Mouse (Mus musculus): ENCODE results near the gene Popdc2. TPM values are rescaled to one million over a fixed set of nuclear protein-coding genes. Genes with fewer than 3 reads are reported as not detected.
A peak's percentile ranks its signal among the peaks of the same experiment; 100 is the strongest.

Popdc2 gene
- polyA plus RNA-seq, 1 experiment from 2014 or later: 0.52 TPM

DNA sequence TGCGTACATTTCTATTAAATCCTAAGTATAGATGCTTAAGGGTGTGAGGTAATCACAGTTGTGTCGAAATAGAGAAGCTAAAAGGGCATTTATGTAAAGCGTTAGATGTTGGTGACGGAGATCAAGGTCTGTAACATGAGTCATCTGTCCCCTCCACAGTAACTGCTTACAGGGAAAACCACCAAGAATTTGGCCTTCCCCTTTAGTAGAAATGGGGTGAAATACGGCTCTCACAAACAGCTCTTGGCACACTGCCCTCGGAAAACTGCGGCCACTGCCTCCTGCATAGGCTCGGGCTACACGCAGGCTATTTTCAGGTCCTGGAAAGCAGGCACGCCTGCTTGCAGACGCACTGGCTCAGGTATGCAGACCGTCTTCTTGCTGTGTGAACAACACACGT lies 34.1 kb downstream of the Popdc2 start:
- no peak for ATAC-seq (ENCODE audit: low FRiP score, low read depth)
- H3K27ac ChIP-seq (replicated peaks): no peak overlapping the region
- H3K27me3 ChIP-seq: no peaks in the 10 kb centered on the region
- no peaks in the 10 kb centered on the region for H3K9me3 ChIP-seq
- 80% methylated on average over 13 of the region's 13 CpGs for WGBS
- no peak overlapping the region for H3K9ac ChIP-seq
- no peaks in the 10 kb centered on the region for H3K36me3 ChIP-seq
- H3K4me3 ChIP-seq: no peak overlapping the region
- H3K4me2 ChIP-seq: no peak overlapping the region
- peaks cover 14% of the 10 kb centered on the region for H3K4me1 ChIP-seq (replicated peaks)

DNA sequence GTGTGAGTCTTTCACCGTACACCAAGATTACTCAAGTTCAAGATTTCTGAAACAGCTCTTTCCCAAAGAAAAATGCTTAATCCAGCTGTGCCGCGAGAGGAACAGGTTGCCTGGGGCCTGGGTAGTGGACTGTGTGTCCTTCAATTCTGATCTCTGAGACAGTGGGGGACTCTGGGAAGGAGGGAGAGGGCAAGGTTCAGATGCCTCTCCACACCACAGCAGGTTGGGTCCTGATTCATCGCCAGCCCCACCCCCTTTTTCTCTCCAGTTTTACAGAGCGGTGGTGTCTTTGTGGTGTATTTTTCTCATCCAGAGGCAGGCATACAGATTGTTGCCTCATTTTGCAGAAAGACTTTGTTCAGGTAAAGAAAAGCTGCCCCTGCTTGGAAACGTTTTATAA lies 36.3 kb downstream of the Popdc2 start:
- Histone ChIP-seq H3K4me3 (no peak overlapping the region), H3K4me2 (no peak overlapping the region), H3K4me1 (replicated peaks) (peaks cover 14% of the 10 kb centered on the region)

DNA sequence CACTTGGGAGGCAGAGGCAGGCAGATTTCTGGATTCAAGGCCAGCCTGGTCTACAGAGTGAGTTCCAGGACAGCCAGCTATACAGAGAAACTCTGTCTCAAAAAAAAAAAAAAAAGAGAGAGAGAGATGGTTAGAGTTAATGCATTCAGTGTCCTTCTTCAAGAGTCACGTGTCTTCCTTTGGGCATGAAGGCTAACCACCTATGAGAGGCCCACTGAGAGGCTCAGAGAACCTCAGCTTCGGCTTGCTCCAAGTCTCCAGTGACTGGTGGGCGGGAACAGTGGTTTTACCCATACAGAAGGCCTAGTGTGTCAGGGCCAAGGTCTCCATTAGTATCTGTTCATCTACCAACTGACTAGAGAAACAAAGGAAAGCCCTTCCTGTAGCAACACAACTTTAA lies 37.1 kb downstream of the Popdc2 start:
- Histone ChIP-seq H3K4me3 (no peak overlapping the region), H3K27me3 (no peaks in the 10 kb centered on the region), H3K27ac (replicated peaks) (peak overlapping the region; percentile 80), H3K36me3 (no peaks in the 10 kb centered on the region), H3K4me1 (replicated peaks) (peaks cover 14% of the 10 kb centered on the region), H3K4me2 (peak overlapping the region; percentile 60), H3K9me3 (no peaks in the 10 kb centered on the region), H3K9ac (no peak overlapping the region)
- peak; percentile 7; the same call in 1 of the 2 replicates for ATAC-seq (ENCODE audit: low FRiP score, low read depth)
- WGBS: 65% methylated on average over 3 of the region's 3 CpGs

More for the DNA sequence above, 36.3 kb downstream of the Popdc2 start:
- ATAC-seq (ENCODE audit: low FRiP score, low read depth): no peak
- Histone ChIP-seq H3K9ac (no peak overlapping the region), H3K9me3 (no peaks in the 10 kb centered on the region), H3K27ac (replicated peaks) (no peak overlapping the region), H3K36me3 (no peaks in the 10 kb centered on the region), H3K27me3 (no peaks in the 10 kb centered on the region)
- WGBS: 85% methylated on average over 6 of the region's 6 CpGs

DNA sequence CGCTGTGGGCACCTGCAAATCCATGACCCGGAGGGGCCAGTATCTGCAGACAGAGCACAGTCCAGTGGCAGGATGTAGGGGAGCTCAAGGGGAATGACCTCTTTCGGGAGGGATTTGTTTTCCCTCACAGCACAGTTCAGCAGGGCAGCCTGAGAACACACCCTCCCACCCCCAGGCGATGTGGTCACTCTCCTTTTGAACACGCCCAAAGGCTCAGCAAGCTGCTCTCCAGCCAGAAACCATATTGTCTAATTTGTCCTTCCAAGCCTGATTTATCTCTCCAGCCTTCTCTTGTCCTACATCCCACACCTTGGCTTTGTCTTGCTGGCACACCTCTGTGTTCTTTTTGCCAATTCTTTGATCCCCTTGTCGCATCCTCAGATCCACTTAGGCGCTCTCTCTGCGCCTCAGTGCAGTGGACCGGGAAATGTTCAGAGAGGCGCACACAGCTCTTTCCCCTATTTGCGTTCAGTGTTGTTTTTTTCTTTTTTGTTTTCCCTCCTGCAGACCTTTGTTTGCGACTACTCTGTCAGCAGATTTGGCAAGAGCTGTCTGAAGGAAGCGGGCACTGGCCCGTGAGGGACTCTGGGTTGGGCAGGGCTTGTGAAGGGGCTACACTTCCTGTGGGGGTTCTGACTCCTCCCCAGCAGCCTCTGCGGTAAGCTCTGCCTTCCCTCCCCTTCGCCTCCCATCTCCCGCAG lies 37.7 kb downstream of the Popdc2 start:
- Histone ChIP-seq H3K9me3 (no peaks in the 10 kb centered on the region), H3K4me3 (peak overlapping the region; percentile 28), H3K9ac (peak overlapping the region; percentile 38), H3K36me3 (no peaks in the 10 kb centered on the region), H3K27me3 (no peaks in the 10 kb centered on the region), H3K27ac (replicated peaks) (peak overlapping the region; percentile 80), H3K4me1 (replicated peaks) (peaks cover 14% of the 10 kb centered on the region), H3K4me2 (peak overlapping the region; percentile 60)
- 11% methylated on average over 17 of the region's 17 CpGs for WGBS
- peak; percentile 94 for ATAC-seq (ENCODE audit: low FRiP score, low read depth)

DNA sequence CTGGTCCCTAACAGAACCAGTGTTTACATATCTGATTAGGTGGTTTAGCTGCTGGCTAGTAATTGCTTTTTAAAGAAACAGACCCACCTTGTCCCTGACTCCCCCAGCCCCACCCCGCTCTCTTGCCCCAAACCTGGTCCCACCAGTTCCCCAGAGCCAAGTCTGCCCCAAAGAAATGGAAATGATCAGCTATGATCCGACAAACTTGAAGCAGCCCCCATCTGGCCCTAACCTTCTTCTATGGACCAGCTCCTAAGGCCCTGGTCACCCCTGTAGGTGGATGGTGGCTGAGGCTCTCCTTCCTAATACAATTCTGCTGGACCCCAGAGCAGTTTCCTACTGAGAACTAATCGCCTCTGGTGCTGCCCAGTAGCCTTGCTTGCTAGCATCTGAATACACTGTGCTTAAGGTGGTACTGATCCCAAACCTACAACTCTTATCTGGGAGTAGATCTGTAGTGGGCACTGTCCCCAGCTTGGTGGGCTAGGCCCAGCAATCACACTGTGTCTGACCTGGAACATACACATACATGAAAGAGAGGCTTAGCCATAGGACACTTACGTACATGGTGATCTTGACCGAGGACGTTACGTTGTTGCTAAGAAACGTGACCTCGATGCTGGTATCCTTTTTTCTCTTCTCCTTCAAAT lies 38.4 kb downstream of the Popdc2 start:
- no peaks in the 10 kb centered on the region for H3K9me3 ChIP-seq
- WGBS: 76% methylated on average over 9 of the region's 9 CpGs
- H3K36me3 ChIP-seq: no peaks in the 10 kb centered on the region
- ATAC-seq (ENCODE audit: low FRiP score, low read depth): peak; percentile 29; the same call in 1 of the 2 replicates
- H3K9ac ChIP-seq: peak overlapping the region; percentile 38; the same call in 1 of the 2 replicates
- H3K4me1 ChIP-seq (replicated peaks): peaks cover 14% of the 10 kb centered on the region
- H3K27me3 ChIP-seq: no peaks in the 10 kb centered on the region
- peak overlapping the region; percentile 60 for H3K4me2 ChIP-seq
- H3K27ac ChIP-seq (replicated peaks): peak overlapping the region; percentile 80
- peak overlapping the region; percentile 28; the same call in 1 of the 2 replicates for H3K4me3 ChIP-seq

DNA sequence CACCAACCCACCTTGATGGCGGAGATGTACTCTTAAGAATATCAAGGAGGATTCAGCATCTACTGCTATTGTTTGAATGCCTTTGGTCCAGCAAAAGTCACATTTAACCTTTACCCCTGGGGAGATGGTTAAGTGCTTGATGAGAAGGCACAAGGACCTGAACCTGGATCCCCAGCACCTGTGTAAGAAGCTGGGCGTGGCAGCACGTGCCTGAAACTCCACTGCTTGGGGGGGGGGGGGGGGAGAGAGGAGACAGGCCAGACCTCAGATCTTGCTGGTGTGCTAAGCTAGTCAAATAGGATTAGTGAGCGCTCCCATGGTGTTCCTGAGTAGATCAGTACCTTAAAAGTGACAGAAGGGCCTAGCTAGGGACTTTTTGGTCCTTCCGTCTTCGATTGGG lies 39.5 kb downstream of the Popdc2 start:
- ATAC-seq (ENCODE audit: low FRiP score, low read depth): no peak
- WGBS: 83% methylated on average over 6 of the region's 6 CpGs
- H3K4me2 ChIP-seq: no peak overlapping the region

DNA sequence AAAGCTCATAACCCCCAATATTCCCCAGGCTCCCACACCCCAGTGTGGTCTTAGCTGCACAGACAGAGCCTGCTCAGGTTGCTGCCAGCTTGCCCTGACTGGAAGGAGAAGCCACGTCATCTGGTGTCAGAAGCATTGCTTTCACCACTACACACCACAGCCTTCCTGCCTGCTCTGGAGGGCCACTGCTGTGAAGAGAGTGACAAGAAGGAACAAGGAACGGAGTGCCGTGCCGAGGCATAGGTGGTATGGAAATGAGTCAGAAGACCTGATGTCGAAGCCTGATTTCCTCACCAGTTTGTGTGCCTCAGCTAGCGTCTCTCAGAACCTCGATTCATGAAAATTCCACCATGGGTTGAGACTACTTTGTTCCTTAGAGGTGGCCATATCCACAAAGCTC lies 41.6 kb downstream of the Popdc2 start:
- no peak overlapping the region for H3K27ac ChIP-seq (replicated peaks)
- ATAC-seq (ENCODE audit: low FRiP score, low read depth): no peak
- no peaks in the 10 kb centered on the region for H3K27me3 ChIP-seq
- 90% methylated on average over 7 of the region's 7 CpGs for WGBS
- no peaks in the 10 kb centered on the region for H3K36me3 ChIP-seq
- H3K9ac ChIP-seq: no peak overlapping the region
- H3K4me2 ChIP-seq: no peak overlapping the region
- peaks cover 14% of the 10 kb centered on the region for H3K4me1 ChIP-seq (replicated peaks)
- no peak overlapping the region for H3K4me3 ChIP-seq
- no peaks in the 10 kb centered on the region for H3K9me3 ChIP-seq

More for the DNA sequence above, 39.5 kb downstream of the Popdc2 start:
- no peak overlapping the region for H3K27ac ChIP-seq (replicated peaks)
- no peaks in the 10 kb centered on the region for H3K36me3 ChIP-seq
- H3K9ac ChIP-seq: no peak overlapping the region
- peaks cover 14% of the 10 kb centered on the region for H3K4me1 ChIP-seq (replicated peaks)
- no peaks in the 10 kb centered on the region for H3K27me3 ChIP-seq
- no peak overlapping the region for H3K4me3 ChIP-seq
- no peaks in the 10 kb centered on the region for H3K9me3 ChIP-seq

DNA sequence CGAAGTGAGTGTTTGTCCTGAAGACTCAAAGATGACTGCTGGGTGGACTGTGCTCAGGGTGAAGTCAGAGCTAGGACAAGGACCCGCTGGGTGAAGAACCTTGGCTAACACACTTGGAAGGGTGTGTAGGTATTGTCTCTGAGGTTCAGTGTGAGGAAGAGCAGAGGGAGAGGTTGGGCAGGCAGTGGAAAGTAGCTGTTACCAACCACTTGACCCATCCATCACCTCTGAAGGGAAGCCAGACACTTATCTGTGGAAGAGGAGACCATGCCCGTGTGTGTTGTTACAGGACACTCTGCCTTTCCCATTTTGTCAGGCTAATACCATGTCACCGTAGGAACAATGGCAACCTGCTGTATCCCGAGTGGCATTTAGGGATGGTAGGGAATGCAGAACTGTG lies 44.3 kb downstream of the Popdc2 start:
- no peaks in the 10 kb centered on the region for H3K4me1 ChIP-seq (replicated peaks)
- no peak overlapping the region for H3K27ac ChIP-seq (replicated peaks)
- H3K27me3 ChIP-seq: no peaks in the 10 kb centered on the region
- H3K36me3 ChIP-seq: no peaks in the 10 kb centered on the region
- WGBS: 78% methylated on average over 5 of the region's 5 CpGs
- no peak overlapping the region for H3K4me2 ChIP-seq
- no peak overlapping the region for H3K4me3 ChIP-seq
- H3K9ac ChIP-seq: no peak overlapping the region
- H3K9me3 ChIP-seq: no peaks in the 10 kb centered on the region
- no peak for ATAC-seq (ENCODE audit: low FRiP score, low read depth)

DNA sequence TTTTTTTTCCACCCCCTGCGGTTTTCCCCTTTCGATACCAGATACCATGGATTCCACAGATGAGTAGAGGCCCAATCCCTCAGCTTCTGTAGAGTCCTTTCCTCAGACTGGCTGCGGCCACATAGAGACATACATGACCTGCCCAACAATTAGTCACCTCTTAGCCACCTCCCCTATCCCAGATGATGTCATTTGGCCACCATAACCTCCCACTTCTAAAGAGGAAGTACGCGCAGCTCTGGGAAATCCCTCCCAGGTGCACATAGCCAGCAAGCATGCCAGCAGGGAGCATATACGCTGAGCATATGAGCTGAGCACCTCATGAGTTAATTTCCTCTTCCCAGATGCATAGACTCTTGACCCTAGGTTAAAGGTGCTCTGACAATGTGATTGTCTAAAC lies 44.7 kb downstream of the Popdc2 start:
- Histone ChIP-seq H3K4me3 (no peak overlapping the region), H3K4me1 (replicated peaks) (no peaks in the 10 kb centered on the region), H3K27ac (replicated peaks) (no peak overlapping the region), H3K9ac (no peak overlapping the region), H3K36me3 (no peaks in the 10 kb centered on the region), H3K4me2 (no peak overlapping the region), H3K27me3 (no peaks in the 10 kb centered on the region), H3K9me3 (no peaks in the 10 kb centered on the region)
- ATAC-seq (ENCODE audit: low FRiP score, low read depth): no peak
- 90% methylated on average over 6 of the region's 6 CpGs for WGBS

DNA sequence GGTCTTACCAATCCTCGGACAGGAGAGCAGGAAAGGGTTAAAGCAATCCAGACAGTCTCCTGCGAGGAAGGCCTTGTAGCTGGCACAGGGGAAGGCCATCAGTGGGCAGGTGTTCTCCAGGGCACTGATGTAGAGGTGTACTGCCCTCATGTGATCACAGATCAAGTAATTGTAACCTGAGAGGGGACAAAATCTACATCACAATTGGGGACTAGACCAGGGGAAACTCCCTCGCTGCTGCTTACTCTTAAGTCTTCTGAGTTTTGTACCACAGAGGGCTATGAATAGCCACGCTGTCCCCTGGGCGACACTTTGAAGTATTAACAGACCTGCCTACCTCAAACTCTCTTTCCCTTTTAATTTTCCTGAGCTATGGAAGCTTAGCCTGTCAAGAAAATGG lies 45.6 kb downstream of the Popdc2 start:
- no peak overlapping the region for H3K4me2 ChIP-seq
- H3K9ac ChIP-seq: no peak overlapping the region
- no peak overlapping the region for H3K27ac ChIP-seq (replicated peaks)
- H3K4me3 ChIP-seq: no peak overlapping the region
- WGBS: 39% methylated on average over 5 of the region's 5 CpGs
- no peaks in the 10 kb centered on the region for H3K27me3 ChIP-seq
- ATAC-seq (ENCODE audit: low FRiP score, low read depth): no peak
- H3K36me3 ChIP-seq: no peaks in the 10 kb centered on the region
- H3K4me1 ChIP-seq (replicated peaks): no peaks in the 10 kb centered on the region
- no peaks in the 10 kb centered on the region for H3K9me3 ChIP-seq

DNA sequence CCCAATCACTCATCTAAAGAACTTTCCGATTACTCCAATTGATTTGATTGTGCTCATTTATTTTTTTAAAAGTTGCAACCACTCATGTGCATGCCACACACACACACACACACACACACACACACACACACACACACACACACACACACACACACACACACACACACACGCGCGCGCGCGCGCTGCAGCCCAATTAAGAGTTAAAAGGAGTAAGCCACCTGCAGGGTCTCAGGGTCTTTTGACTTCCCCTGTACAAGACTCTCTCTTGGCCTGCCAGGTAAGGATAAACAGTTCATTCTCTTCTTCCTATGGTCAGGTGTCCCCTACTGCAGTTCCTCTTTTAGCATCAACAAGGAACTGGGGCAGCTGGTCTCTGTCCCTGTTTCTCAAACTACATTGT lies 46.4 kb downstream of the Popdc2 start:
- no peak overlapping the region for H3K4me3 ChIP-seq

DNA sequence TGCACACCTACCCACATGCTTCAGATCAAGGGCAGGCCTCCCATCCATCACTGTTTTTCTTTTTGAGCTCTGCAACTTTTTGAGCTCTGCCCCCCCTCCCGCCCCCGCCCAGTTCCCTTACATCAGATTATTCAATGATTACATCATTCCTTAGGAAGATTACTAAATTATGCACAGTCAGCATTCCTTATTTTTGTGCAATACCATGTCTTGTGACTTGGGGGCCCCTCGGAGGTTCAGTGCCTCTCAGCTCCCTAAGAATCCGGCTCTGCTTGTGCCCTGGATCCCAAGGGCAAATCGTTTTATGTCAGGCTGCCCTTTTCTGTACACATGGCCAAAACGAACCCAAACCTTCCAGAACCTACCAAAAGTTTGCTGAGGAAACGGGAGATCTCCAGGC lies 52.9 kb downstream of the Popdc2 start:
- Histone ChIP-seq H3K9me3 (no peaks in the 10 kb centered on the region), H3K27me3 (no peaks in the 10 kb centered on the region), H3K4me2 (no peak overlapping the region), H3K27ac (replicated peaks) (no peak overlapping the region), H3K4me3 (no peak overlapping the region), H3K9ac (no peak overlapping the region), H3K36me3 (no peaks in the 10 kb centered on the region), H3K4me1 (replicated peaks) (no peaks in the 10 kb centered on the region)
- WGBS: 86% methylated on average over 7 of the region's 7 CpGs
- no peak for ATAC-seq (ENCODE audit: low FRiP score, low read depth)

More for the DNA sequence above, 46.4 kb downstream of the Popdc2 start:
- Histone ChIP-seq H3K4me2 (no peak overlapping the region), H3K9ac (no peak overlapping the region), H3K36me3 (no peaks in the 10 kb centered on the region), H3K27me3 (no peaks in the 10 kb centered on the region), H3K9me3 (no peaks in the 10 kb centered on the region), H3K4me1 (replicated peaks) (no peaks in the 10 kb centered on the region), H3K27ac (replicated peaks) (no peak overlapping the region)
- WGBS: 94% methylated on average over 8 of the region's 8 CpGs
- no peak for ATAC-seq (ENCODE audit: low FRiP score, low read depth)
